Mouse (Mus musculus) lung, postnatal 0 days (tissue): ENCODE results near the gene Mypn. TPM values are rescaled to one million over a fixed set of nuclear protein-coding genes. Genes with fewer than 3 reads are reported as not detected.

Experiments
- ATAC-seq: fragments of 200-750 bp; cut with Nextera tagmentation; 2 replicates; pipeline ENCODE4 v1.8.0; 2017; ENCODE audit warnings: moderate library complexity
- DNase-seq: peaks from one replicate; pipeline ENCODE4 v3.0.0-alpha.2; 2016; ENCODE audit warnings: low spot score
- H3K27ac ChIP-seq: fragments of 300-500 bp; sonication (generic); 2 replicates; pipeline ENCODE4 v1.5.1; 2014; ENCODE audit warnings: antibody characterized with exemption, mild to moderate bottlenecking, low read length, mixed read lengths
- H3K27me3 ChIP-seq: fragments of 300-500 bp; sonication (generic); replicated peaks from 2 replicates; pipeline ENCODE4 v1.6.1; 2014; ENCODE audit warnings: low read length, mixed read lengths; ENCODE audit not compliant: insufficient read depth
- H3K36me3 ChIP-seq: fragments of 300-500 bp; sonication (generic); 2 replicates; pipeline ENCODE4 v1.6.1; 2014; ENCODE audit warnings: low read length, mixed read lengths; ENCODE audit not compliant: insufficient read depth
- H3K4me1 ChIP-seq: fragments of 300-500 bp; sonication (generic); 2 replicates; pipeline ENCODE4 v1.6.1; 2014; ENCODE audit warnings: antibody characterized with exemption, low read depth, low read length, mixed read lengths; ENCODE audit not compliant: insufficient read depth
- H3K4me2 ChIP-seq: fragments of 300-500 bp; sonication (generic); replicated peaks from 2 replicates; pipeline ENCODE4 v1.6.1; 2014; ENCODE audit warnings: low read depth, mild to moderate bottlenecking, low read length, moderate library complexity, mixed read lengths
- H3K4me3 ChIP-seq: fragments of 300-500 bp; sonication (generic); 2 replicates; pipeline ENCODE4 v1.5.1; 2014; ENCODE audit warnings: low read depth, low read length
- H3K9ac ChIP-seq: fragments of 300-500 bp; sonication (generic); replicated peaks from 2 replicates; pipeline ENCODE4 v1.6.1; 2014; ENCODE audit warnings: low read depth, mild to moderate bottlenecking
- H3K9me3 ChIP-seq: fragments of 300-500 bp; sonication (generic); 2 replicates; pipeline ENCODE4 v1.6.1; 2016; ENCODE audit warnings: low read length, mixed read lengths
- CTCF ChIP-seq: IDR thresholded peaks from 2 replicates; pipeline ENCODE4 v1.5.1; 2016; ENCODE audit warnings: antibody characterized with exemption, mild to moderate bottlenecking
- EP300 ChIP-seq: IDR thresholded peaks from 2 replicates; pipeline ENCODE4 v1.6.1; 2016; ENCODE audit warnings: antibody characterized with exemption, mild to moderate bottlenecking, control low read depth
- WGBS: fragments of 180-500 bp; shearing (Covaris S2); extraction: QIAGEN DNeasy Blood & Tissue Kit; methylation state at CpG from one replicate; pipeline ENCODE4 v1.1.7; 2014; 5-methylcytosine and 5-hydroxymethylcytosine counted together
- polyA plus RNA-seq: library from polyadenylated mRNA; unstranded; fragments of >200 nt; fragmentation: Nextera tagmentation; extraction: Ambion mirVana; gene quantifications from 2 replicates; pipeline ENCODE4 v1.2.1, GENCODE M21; 2015

Mypn gene
- polyA plus RNA-seq, 1 experiment from 2014 or later, result 0.16 TPM

DNA sequence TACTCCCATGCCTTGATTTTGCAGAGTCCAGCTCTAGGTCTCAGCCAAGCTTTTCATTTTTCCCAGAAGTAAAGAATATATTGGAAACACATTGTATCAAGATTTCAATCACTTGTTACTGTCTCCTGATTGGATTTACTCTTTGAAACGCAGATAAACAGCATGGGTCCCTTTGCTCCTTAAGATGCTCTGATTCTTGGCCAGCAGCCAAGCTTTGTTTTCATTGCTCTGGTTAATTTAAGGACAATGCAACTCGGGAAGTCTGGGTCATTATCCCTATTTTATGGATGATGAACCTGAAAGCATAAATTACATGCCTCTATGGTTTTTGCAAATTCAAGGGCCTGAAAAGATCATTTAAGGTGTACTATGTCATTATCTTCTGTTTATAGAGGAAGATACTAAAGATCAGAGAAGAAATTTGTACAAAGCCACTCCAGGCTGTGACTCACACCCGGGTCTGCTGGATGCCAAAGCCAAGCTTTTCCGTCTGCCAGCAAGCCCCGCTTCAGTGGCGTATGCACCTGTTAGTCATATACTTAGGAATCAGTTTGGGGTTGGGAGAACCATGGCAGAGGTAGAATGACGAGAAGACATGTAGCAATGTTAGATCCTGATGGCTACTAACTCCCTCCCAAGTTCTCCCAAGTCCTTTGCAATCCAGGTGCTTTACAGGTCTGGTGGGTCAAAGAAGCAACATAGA is 17.5 kb upstream of the Mypn start:
- DNase-seq (no peak), ATAC-seq (no peak)
- Histone ChIP-seq H3K36me3 (no peaks in the 10 kb centered on the region), H3K27ac (no peak overlapping the region), H3K4me3 (no peak overlapping the region), H3K4me2 (no peak overlapping the region), H3K27me3 (no peaks in the 10 kb centered on the region), H3K9ac (no peak overlapping the region), H3K9me3 (no peaks in the 10 kb centered on the region), H3K4me1 (no peaks in the 10 kb centered on the region)
- TF ChIP-seq CTCF (no peak), EP300 (no peak)
- WGBS, result 66% methylated on average over 7 of the region's 7 CpGs

DNA sequence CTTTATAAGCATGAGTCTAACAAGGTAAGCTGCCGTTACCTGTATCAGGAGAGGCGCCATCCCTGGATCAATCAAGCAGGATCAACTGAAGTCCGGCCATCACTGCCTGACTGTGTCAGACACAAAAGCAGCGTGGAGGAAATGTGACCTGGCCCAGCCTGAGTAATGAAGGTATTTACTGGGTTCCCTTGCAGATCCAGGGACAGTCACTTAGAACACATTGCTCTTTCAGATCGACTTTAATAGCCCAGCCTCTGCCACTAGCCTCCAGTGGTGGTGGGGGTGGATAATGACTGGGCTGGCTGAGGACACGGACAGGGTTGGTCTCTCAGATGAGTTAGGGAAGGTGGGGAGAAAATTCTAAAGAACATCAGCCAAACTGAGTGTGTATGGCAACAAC is 5.1 kb upstream of the Mypn start:
- ATAC-seq, result no peak
- Histone ChIP-seq H3K36me3 (no peaks in the 10 kb centered on the region), H3K4me1 (no peaks in the 10 kb centered on the region), H3K27ac (no peak overlapping the region), H3K4me2 (no peak overlapping the region), H3K4me3 (no peak overlapping the region), H3K27me3 (no peaks in the 10 kb centered on the region), H3K9ac (no peak overlapping the region), H3K9me3 (no peaks in the 10 kb centered on the region)
- 60% methylated on average over 6 of the region's 6 CpGs for WGBS
- no peak for DNase-seq
- no peak for TF ChIP-seq CTCF
- TF ChIP-seq EP300, result no peak

DNA sequence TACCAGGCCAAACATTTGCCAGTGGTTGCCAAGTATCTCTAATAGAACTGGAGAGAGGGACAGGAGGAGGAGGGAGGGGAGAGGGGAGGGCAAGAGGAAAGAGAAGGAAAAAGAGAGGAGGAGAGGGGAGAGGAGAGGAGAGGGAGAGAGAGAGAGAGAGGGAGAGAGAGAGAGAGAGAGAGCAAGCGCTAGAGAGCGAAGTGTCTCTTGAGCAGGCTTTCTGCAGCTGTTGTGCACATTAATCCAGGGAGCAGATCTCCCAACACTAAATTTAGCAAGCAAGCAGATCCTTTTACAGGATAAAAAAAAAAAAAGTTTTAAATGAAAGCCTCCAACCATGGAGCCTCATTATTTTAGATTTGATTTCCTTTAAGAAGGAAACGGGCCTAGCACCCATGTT is 750 bp downstream of the Mypn start:
- no peak overlapping the region for H3K4me2 ChIP-seq
- TF ChIP-seq EP300, result no peak
- H3K36me3 ChIP-seq, result no peaks in the 10 kb centered on the region
- ATAC-seq (no peak), DNase-seq (peak; percentile 9)
- no peak overlapping the region for H3K4me3 ChIP-seq
- WGBS, result 59% methylated on average over 3 of the region's 3 CpGs
- no peaks in the 10 kb centered on the region for H3K9me3 ChIP-seq
- peaks cover 3% of the 10 kb centered on the region; the same call in 1 of the 2 replicates for H3K4me1 ChIP-seq
- no peak overlapping the region for H3K27ac ChIP-seq
- H3K27me3 ChIP-seq, result no peaks in the 10 kb centered on the region
- H3K9ac ChIP-seq, result no peak overlapping the region

DNA sequence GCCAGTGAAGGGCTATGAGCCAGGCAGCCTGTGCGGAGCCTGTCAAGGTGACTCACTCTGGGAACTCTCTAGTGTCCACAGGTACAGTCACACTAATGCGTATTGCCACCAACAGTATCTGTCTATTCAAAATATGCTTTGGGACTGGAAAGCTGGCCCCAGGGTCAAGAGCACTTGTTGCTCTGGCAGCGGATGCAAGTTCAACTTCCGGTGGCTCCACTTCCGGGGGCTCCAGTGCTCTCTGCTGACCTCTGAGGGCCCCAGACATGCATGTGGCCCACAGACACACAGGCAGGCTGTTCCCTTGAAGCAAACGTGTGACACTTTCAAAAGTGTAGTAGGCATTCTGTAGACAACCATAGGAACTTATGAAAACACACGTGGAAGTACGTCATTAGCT is 2.2 kb downstream of the Mypn start:
- WGBS, result 67% methylated on average over 8 of the region's 8 CpGs
- ATAC-seq, result no peak

DNA sequence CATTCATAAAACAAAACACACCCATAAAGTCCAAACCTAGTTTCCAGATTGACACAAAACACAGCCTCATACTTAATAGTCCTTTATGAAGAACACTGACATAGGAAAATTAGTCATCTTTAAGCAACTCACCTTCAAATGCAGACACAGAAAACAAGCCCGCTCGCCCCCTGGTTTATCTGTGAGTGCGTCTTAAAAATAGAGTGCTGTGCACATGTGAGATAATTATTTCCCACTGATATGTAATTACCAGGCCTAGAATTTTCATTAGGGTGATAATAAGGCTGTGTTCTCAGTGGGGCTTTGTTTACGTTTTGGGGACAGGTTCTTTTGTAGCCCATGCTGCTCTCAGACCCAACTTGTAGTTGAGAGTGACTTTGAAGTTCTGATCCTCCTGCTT is 4.7 kb downstream of the Mypn start:
- H3K4me3 ChIP-seq, result no peak overlapping the region
- H3K27me3 ChIP-seq, result no peaks in the 10 kb centered on the region
- ATAC-seq, result no peak
- H3K4me2 ChIP-seq, result no peak overlapping the region
- H3K4me1 ChIP-seq, result peaks cover 3% of the 10 kb centered on the region; the same call in 1 of the 2 replicates
- H3K27ac ChIP-seq, result no peak overlapping the region
- DNase-seq, result no peak
- H3K9ac ChIP-seq, result no peak overlapping the region
- no peaks in the 10 kb centered on the region for H3K36me3 ChIP-seq
- no peak for TF ChIP-seq CTCF
- TF ChIP-seq EP300, result no peak
- 85% methylated on average over 4 of the region's 4 CpGs for WGBS
- no peaks in the 10 kb centered on the region for H3K9me3 ChIP-seq

More for the DNA sequence above, 2.2 kb downstream of the Mypn start:
- H3K4me2 ChIP-seq, result no peak overlapping the region
- H3K36me3 ChIP-seq, result no peaks in the 10 kb centered on the region
- DNase-seq, result no peak
- peaks cover 3% of the 10 kb centered on the region; the same call in 1 of the 2 replicates for H3K4me1 ChIP-seq
- no peaks in the 10 kb centered on the region for H3K9me3 ChIP-seq
- TF ChIP-seq CTCF, result no peak
- TF ChIP-seq EP300, result no peak
- H3K4me3 ChIP-seq, result no peak overlapping the region
- H3K9ac ChIP-seq, result no peak overlapping the region
- H3K27ac ChIP-seq, result no peak overlapping the region
- no peaks in the 10 kb centered on the region for H3K27me3 ChIP-seq

DNA sequence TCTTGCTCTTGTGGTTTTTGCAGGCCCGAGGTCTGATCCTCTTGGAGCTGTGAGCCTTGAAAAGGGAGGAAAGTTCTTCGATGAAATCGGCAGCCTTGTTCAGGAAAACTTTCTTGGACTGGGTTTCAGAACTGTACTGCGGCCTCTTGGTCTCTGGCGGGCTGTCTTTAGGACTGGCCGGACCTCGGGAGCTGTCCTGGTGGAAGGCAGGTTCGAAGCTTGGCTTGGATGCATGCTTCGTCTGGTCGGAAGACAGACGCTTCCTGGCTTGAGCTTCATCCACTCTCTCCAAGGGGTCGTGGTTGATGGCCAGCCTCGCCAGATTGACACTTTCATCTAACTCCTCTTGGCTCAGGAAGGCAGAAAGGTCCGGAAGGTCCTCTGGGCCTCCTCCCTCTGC is 11.0 kb downstream of the Mypn start:
- Histone ChIP-seq H3K27ac (no peak overlapping the region), H3K4me3 (no peak overlapping the region), H3K9ac (no peak overlapping the region), H3K9me3 (no peaks in the 10 kb centered on the region), H3K4me2 (no peak overlapping the region), H3K4me1 (no peaks in the 10 kb centered on the region), H3K36me3 (no peaks in the 10 kb centered on the region), H3K27me3 (no peaks in the 10 kb centered on the region)
- TF ChIP-seq EP300 (no peak), CTCF (no peak)
- DNase-seq (no peak), ATAC-seq (no peak)
- WGBS, result 77% methylated on average over 14 of the region's 14 CpGs

DNA sequence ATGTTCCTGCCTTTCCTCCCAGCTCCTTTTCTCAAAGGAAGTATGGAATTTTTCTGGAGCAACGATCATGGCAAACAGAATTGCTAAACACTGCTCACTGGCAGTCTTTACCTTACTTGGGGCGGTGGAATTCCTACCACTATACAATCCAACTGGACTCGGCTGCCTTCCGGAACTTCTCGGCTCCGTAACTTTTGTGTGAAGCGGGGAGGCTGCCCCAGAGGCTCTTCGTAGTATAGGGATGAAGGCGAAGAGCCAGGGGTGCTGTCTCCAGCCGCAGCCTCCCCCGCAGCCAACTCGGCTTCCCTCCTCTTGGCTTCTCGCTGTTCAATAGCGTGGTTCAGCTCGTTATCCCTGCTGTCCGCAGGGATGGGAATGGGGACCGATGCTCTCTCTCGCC is 11.5 kb downstream of the Mypn start:
- Histone ChIP-seq H3K4me2 (no peak overlapping the region), H3K4me1 (no peaks in the 10 kb centered on the region), H3K27me3 (no peaks in the 10 kb centered on the region), H3K36me3 (no peaks in the 10 kb centered on the region), H3K9ac (no peak overlapping the region), H3K9me3 (no peaks in the 10 kb centered on the region), H3K27ac (no peak overlapping the region), H3K4me3 (no peak overlapping the region)
- whole genome bisulfite sequencing, result 71% methylated on average over 18 of the region's 18 CpGs
- TF ChIP-seq CTCF (no peak), EP300 (no peak)
- no peak for ATAC-seq
- no peak for DNase-seq
